Mouse (Mus musculus) embryonic fibroblast, embryonic 13.5 days (primary cell): ENCODE measurements around the gene Rasal2.

ENCODE experiments used
- CTCF ChIP-seq: IDR thresholded peaks from 2 replicates; pipeline ENCODE4 v1.5.1; 2011; ENCODE audit warnings: mild to moderate bottlenecking, control low read depth, low read length, moderate library complexity, borderline replicate concordance; ENCODE audit not compliant: insufficient read depth
- POLR2A ChIP-seq: IDR thresholded peaks from 2 replicates; pipeline ENCODE4 v1.6.1; 2011; ENCODE audit warnings: low read depth, mild to moderate bottlenecking, control low read depth, low read length, moderate library complexity

- TF ChIP-seq CTCF = no peak
- TF ChIP-seq POLR2A = no peak
Observed at GRCm38 (mm10) chr1:157178988-157179764, 233.2 kb downstream of the Rasal2 start.
